ENCODE assay signal across 8 mouse cellular contexts in the genomic region with DNA sequence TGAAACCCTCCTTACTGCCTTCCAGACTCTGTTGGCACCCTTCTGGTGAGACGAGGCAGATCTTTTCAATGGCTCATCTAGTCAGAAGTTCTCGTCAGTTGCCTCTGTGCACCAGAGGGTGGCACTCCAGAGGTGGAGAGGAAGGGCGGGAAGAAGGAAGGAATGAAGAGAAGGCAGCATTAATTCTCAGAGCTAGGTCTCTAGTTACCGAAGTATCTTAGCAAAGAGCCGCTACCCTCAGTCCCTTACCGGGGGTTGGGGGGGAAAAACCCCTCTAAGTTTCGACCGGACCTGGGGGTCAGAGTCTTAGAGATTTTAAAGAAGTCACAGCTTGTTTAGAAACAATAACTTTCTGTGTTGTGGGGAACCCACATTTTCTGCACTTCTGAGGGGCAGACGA. TPM values are rescaled to one million over a fixed set of nuclear protein-coding genes. Genes with fewer than 3 reads are reported as not detected.
DNase-seq lines count a peak whose midpoint lies in the region; ATAC-seq and TF ChIP-seq lines count a peak whose summit lies in the region.

No protein-coding gene starts in this region.

- H3K4me3 ChIP-seq in embryonic facial prominence, embryonic 10.5 days = peak overlapping the region; percentile 88
- peak overlapping the region; percentile 81 for H3K4me3 ChIP-seq in heart, embryonic 13.5 days
- H3K4me3 ChIP-seq in kidney, postnatal 0 days (replicated peaks; ENCODE audit: low read depth, low read length) = peak overlapping the region; percentile 17; the same call in 1 of the 2 replicates
- H3K4me3 ChIP-seq in lung, adult 2 months (replicated peaks; ENCODE audit: extremely low read depth, low read depth, low read length) = no peak overlapping the region
- no peak overlapping the region; the same call in 1 of the 2 replicates for H3K4me3 ChIP-seq in neural tube, embryonic 14.5 days (ENCODE audit: low read depth, low read length)

- H3K27ac ChIP-seq in embryonic facial prominence, embryonic 10.5 days (replicated peaks) = no peak overlapping the region
- H3K27ac ChIP-seq in heart, embryonic 13.5 days (replicated peaks) = no peak overlapping the region
- H3K27ac ChIP-seq in kidney, postnatal 0 days = no peak overlapping the region
- H3K27ac ChIP-seq in neural tube, embryonic 14.5 days (ENCODE audit: low read depth, low read length) = no peak overlapping the region

- no peak for TF ChIP-seq POLR2A in lung, adult 2 months (IDR thresholded peaks at IDR 0.05; ENCODE audit: borderline replicate concordance, extremely low read depth, low read depth, low read length)

- TF ChIP-seq CTCF in kidney, postnatal 0 days (IDR thresholded peaks at IDR 0.05; ENCODE audit: low read depth) = peak; percentile 91
- peak; percentile 88 for TF ChIP-seq CTCF in lung, adult 2 months (IDR thresholded peaks at IDR 0.05; ENCODE audit: insufficient read depth, low read length)

- peak overlapping the region; percentile 99 for H3K4me2 ChIP-seq in heart, embryonic 13.5 days
- H3K4me2 ChIP-seq in kidney, postnatal 0 days (ENCODE audit: low read length) = peak overlapping the region; percentile 99
- peak overlapping the region; percentile 99 for H3K4me2 ChIP-seq in neural tube, embryonic 14.5 days (ENCODE audit: low read depth, low read length)

- H3K4me1 ChIP-seq in embryonic facial prominence, embryonic 10.5 days = peaks cover 56% of the 10 kb centered on the region
- H3K4me1 ChIP-seq in heart, embryonic 13.5 days = peaks cover 29% of the 10 kb centered on the region
- peaks cover 30% of the 10 kb centered on the region for H3K4me1 ChIP-seq in kidney, postnatal 0 days (replicated peaks; ENCODE audit: insufficient read depth, low read length)
- peaks cover 16% of the 10 kb centered on the region for H3K4me1 ChIP-seq in lung, adult 2 months (ENCODE audit: control insufficient read depth, insufficient read depth, low read length)
- H3K4me1 ChIP-seq in neural tube, embryonic 14.5 days (ENCODE audit: control insufficient read depth, insufficient read depth, low read length) = peaks cover 17% of the 10 kb centered on the region

- peak overlapping the region; percentile 53 for H3K9ac ChIP-seq in heart, embryonic 13.5 days
- no peak overlapping the region for H3K9ac ChIP-seq in kidney, postnatal 0 days (ENCODE audit: low read depth, low read length)
- H3K9ac ChIP-seq in neural tube, embryonic 14.5 days (replicated peaks; ENCODE audit: low read depth, low read length) = no peak overlapping the region

- peaks cover 42% of the 10 kb centered on the region for H3K27me3 ChIP-seq in embryonic facial prominence, embryonic 10.5 days (replicated peaks; ENCODE audit: low read depth, poor library complexity, severe bottlenecking)
- H3K27me3 ChIP-seq in heart, embryonic 13.5 days (replicated peaks) = peaks cover 46% of the 10 kb centered on the region
- H3K27me3 ChIP-seq in kidney, postnatal 0 days (ENCODE audit: insufficient read depth, low read length) = peaks cover 9% of the 10 kb centered on the region; the same call in 1 of the 2 replicates
- peaks cover 13% of the 10 kb centered on the region for H3K27me3 ChIP-seq in neural tube, embryonic 14.5 days (ENCODE audit: control insufficient read depth, insufficient read depth, low read length)

- peak; percentile 84 for DNase-seq in 3T3-L1 (ENCODE audit: low read depth, low spot score)
- peak; percentile 84 for DNase-seq in ZHBTc4 (ENCODE audit: low read depth, low spot score)
- peak; percentile 71 for DNase-seq in embryonic facial prominence, embryonic 10.5 days (ENCODE audit: low spot score)
- DNase-seq in kidney, postnatal 0 days (ENCODE audit: low spot score) = peak; percentile 92
- DNase-seq in lung, adult 2 months = peak; percentile 61
- peak; percentile 60 to 75 for DNase-seq in thymus, postnatal 10 days (ENCODE audit: low spot score in 2 of 2)

- no peaks in the 10 kb centered on the region for H3K36me3 ChIP-seq in embryonic facial prominence, embryonic 10.5 days (replicated peaks)
- no peaks in the 10 kb centered on the region for H3K36me3 ChIP-seq in heart, embryonic 13.5 days
- H3K36me3 ChIP-seq in kidney, postnatal 0 days (ENCODE audit: insufficient read depth, low read length) = no peaks in the 10 kb centered on the region
- no peaks in the 10 kb centered on the region for H3K36me3 ChIP-seq in neural tube, embryonic 14.5 days (ENCODE audit: control insufficient read depth, insufficient read depth, low read length)

- WGBS in embryonic facial prominence, embryonic 10.5 days = 2% methylated on average over 9 of the region's 9 CpGs
- WGBS in heart, embryonic 13.5 days = under 1% methylated on average over 9 of the region's 9 CpGs
- WGBS in kidney, postnatal 0 days = 1% methylated on average over 9 of the region's 9 CpGs
- WGBS in lung, adult 2 months = 6% methylated on average over 9 of the region's 9 CpGs
- under 1% methylated on average over 9 of the region's 9 CpGs for WGBS in neural tube, embryonic 14.5 days

- ATAC-seq in heart, embryonic 13.5 days (ENCODE audit: extremely low read depth, insufficient number of reproducible peaks, low FRiP score, low TSS enrichment) = no peak
- ATAC-seq in kidney, postnatal 0 days (replicated peaks; ENCODE audit: low FRiP score, low read depth) = no peak
- ATAC-seq in neural tube, embryonic 14.5 days (ENCODE audit: low read depth) = no peak

- no peaks in the 10 kb centered on the region for H3K9me3 ChIP-seq in embryonic facial prominence, embryonic 10.5 days
- H3K9me3 ChIP-seq in heart, embryonic 13.5 days = no peaks in the 10 kb centered on the region
- no peaks in the 10 kb centered on the region for H3K9me3 ChIP-seq in kidney, postnatal 0 days (replicated peaks; ENCODE audit: low read length)
- H3K9me3 ChIP-seq in neural tube, embryonic 14.5 days (ENCODE audit: control insufficient read depth, low read length) = no peaks in the 10 kb centered on the region

RNA-seq across cellular contexts. Expression of a gene that starts 3.3 kb away (rescaled TPM):
- 32.5 and 35.7 TPM in 2 replicates for polyA plus RNA-seq in embryonic facial prominence, embryonic 10.5 days (2016; fragmentation: Nextera tagmentation; extraction: Ambion mirVana)
- 13.5 and 15.4 TPM in 2 replicates for polyA plus RNA-seq in heart, embryonic 13.5 days (2015; fragmentation: Nextera tagmentation; extraction: Ambion mirVana)
- polyA plus RNA-seq in kidney, postnatal 0 days (2015; fragmentation: Nextera tagmentation; extraction: Ambion mirVana) = 15.7 and 16.5 TPM in 2 replicates
- polyA plus RNA-seq in lung, adult 2 months (2012; rRNA removed) = 22.3 and 24.5 TPM in 2 replicates
- polyA plus RNA-seq in neural tube, embryonic 14.5 days (2014; fragmentation: Nextera tagmentation; extraction: Ambion mirVana) = 11.5 and 14.0 TPM in 2 replicates

Comparison
In these comparisons a context has a peak if more than half of its experiments do, and no peak if none do; other contexts are left out.
1. H3K4me3 ChIP-seq: peak in embryonic facial prominence, embryonic 10.5 days (single experiment), heart, embryonic 13.5 days (single experiment) and kidney, postnatal 0 days (single experiment); none in lung, adult 2 months (single experiment) and neural tube, embryonic 14.5 days (single experiment).
2. Peak in every context shown above with its lines, with median percentiles within 50 percentile points of each other: DNase-seq and H3K4me2 ChIP-seq.